Mouse (Mus musculus) liver, embryonic 12.5 days (tissue): ENCODE measurements around the gene Bnipl. TPM values are rescaled to one million over a fixed set of nuclear protein-coding genes. Genes with fewer than 3 reads are reported as not detected.

Experiments used
- ATAC-seq: fragments of 200-750 bp; cut with Nextera tagmentation; 2 replicates; pipeline ENCODE4 v1.8.0; 2017; ENCODE audit warnings: moderate number of reproducible peaks, mild to moderate bottlenecking, moderate library complexity
- H3K27ac ChIP-seq: fragments of 300-500 bp; sonication (generic); 2 replicates; pipeline ENCODE4 v1.5.1; 2016; ENCODE audit warnings: mild to moderate bottlenecking
- H3K27me3 ChIP-seq: fragments of 300-500 bp; sonication (generic); replicated peaks from 2 replicates; pipeline ENCODE4 v1.6.1; 2016; ENCODE audit warnings: mild to moderate bottlenecking, moderate library complexity
- H3K36me3 ChIP-seq: fragments of 300-500 bp; sonication (generic); 2 replicates; pipeline ENCODE4 v1.6.1; 2016; ENCODE audit warnings: mild to moderate bottlenecking, moderate library complexity
- H3K4me1 ChIP-seq: fragments of 300-500 bp; sonication (generic); 2 replicates; pipeline ENCODE4 v1.6.1; 2016
- H3K4me2 ChIP-seq: fragments of 300-500 bp; sonication (generic); 2 replicates; pipeline ENCODE4 v1.6.1; 2016; ENCODE audit warnings: mild to moderate bottlenecking, moderate library complexity
- H3K4me3 ChIP-seq: fragments of 300-500 bp; sonication (generic); 2 replicates; pipeline ENCODE4 v1.5.1; 2016; ENCODE audit warnings: mild to moderate bottlenecking, moderate library complexity
- H3K9ac ChIP-seq: fragments of 300-500 bp; sonication (generic); 2 replicates; pipeline ENCODE4 v1.6.1; 2016; ENCODE audit warnings: mild to moderate bottlenecking, moderate library complexity
- H3K9me3 ChIP-seq: fragments of 300-500 bp; sonication (generic); replicated peaks from 2 replicates; pipeline ENCODE4 v1.6.1; 2016; ENCODE audit warnings: mild to moderate bottlenecking, moderate library complexity
- WGBS: fragments of 180-500 bp; shearing (Covaris S2); methylation state at CpG from one replicate; pipeline ENCODE4 v1.1.7; 2016; ENCODE audit not compliant: insufficient replicate concordance; 5-methylcytosine and 5-hydroxymethylcytosine counted together
- polyA plus RNA-seq: library from polyadenylated mRNA; unstranded; fragments of >200 nt; fragmentation: Nextera tagmentation; extraction: Ambion mirVana; gene quantifications from 2 replicates; pipeline ENCODE4 v1.2.1, GENCODE M21; 2016

Bnipl gene
- polyA plus RNA-seq, 1 experiment from 2014 or later = not detected

- H3K9me3 ChIP-seq = no peaks in the 10 kb centered on the region
- ATAC-seq = no peak
- no peak overlapping the region for H3K4me3 ChIP-seq
- H3K36me3 ChIP-seq = peaks cover 66% of the 10 kb centered on the region
- no peaks in the 10 kb centered on the region for H3K27me3 ChIP-seq
- H3K4me1 ChIP-seq = peaks cover 46% of the 10 kb centered on the region
- 76% methylated on average over 7 of the region's 7 CpGs for WGBS
- H3K27ac ChIP-seq = no peak overlapping the region; the same call in 1 of the 2 replicates
- no peak overlapping the region for H3K9ac ChIP-seq
- no peak overlapping the region for H3K4me2 ChIP-seq
These were observed 18.2 kb downstream of the Bnipl start for GRCm38 (mm10) chr3:95232771-95233170.

- Histone ChIP-seq H3K4me2 (peak within 1 kb of the TSS; percentile 95), H3K9ac (peak within 1 kb of the TSS; percentile 87), H3K36me3 (peaks cover 53% of the 10 kb centered on the region), H3K27ac (peak within 1 kb of the TSS; percentile 86), H3K27me3 (no peaks in the 10 kb centered on the region), H3K4me3 (peak within 1 kb of the TSS; percentile 70), H3K9me3 (no peaks in the 10 kb centered on the region), H3K4me1 (peaks cover 52% of the 10 kb centered on the region)
- ATAC-seq = peak; percentile 19; the same call in 1 of the 2 replicates
- WGBS = 43% methylated on average over 13 of the region's 13 CpGs
These were observed 19.4 kb downstream of the Bnipl start, which contains the start of gene Mllt11 for GRCm38 (mm10) chr3:95231298-95232221. TSS of gene Mllt11 (minus strand) at chr3:95232171.

GRCm38 (mm10) chr3:95230495-95231297 is 20.3 kb downstream of the Bnipl start:
- peak; percentile 31 for ATAC-seq
- Histone ChIP-seq H3K9me3 (no peaks in the 10 kb centered on the region), H3K4me3 (peak overlapping the region; percentile 70), H3K4me2 (peak overlapping the region; percentile 95), H3K9ac (peak overlapping the region; percentile 87), H3K4me1 (peaks cover 58% of the 10 kb centered on the region), H3K27me3 (no peaks in the 10 kb centered on the region), H3K36me3 (peaks cover 49% of the 10 kb centered on the region), H3K27ac (peak overlapping the region; percentile 86)
- WGBS = 21% methylated on average over 8 of the region's 8 CpGs

GRCm38 (mm10) chr3:95229781-95230494 is 21.1 kb downstream of the Bnipl start:
- Histone ChIP-seq H3K4me2 (peak overlapping the region; percentile 95), H3K4me3 (peak overlapping the region; percentile 70), H3K36me3 (peaks cover 49% of the 10 kb centered on the region), H3K9ac (peak overlapping the region; percentile 87), H3K27me3 (no peaks in the 10 kb centered on the region), H3K4me1 (peaks cover 60% of the 10 kb centered on the region), H3K27ac (peak overlapping the region; percentile 86), H3K9me3 (no peaks in the 10 kb centered on the region)
- ATAC-seq = no peak
- under 1% methylated on average over 13 of the region's 13 CpGs for WGBS

- ATAC-seq = peak; percentile 27
- peaks cover 60% of the 10 kb centered on the region for H3K4me1 ChIP-seq
- WGBS = under 1% methylated on average over 43 of the region's 43 CpGs
These were observed 21.9 kb downstream of the Bnipl start for GRCm38 (mm10) chr3:95228894-95229780.

GRCm38 (mm10) chr3:95228148-95228893 is 22.7 kb downstream of the Bnipl start, which contains the start of gene Cdc42se1:
TSS of gene Cdc42se1 (plus strand) at chr3:95228732.
- H3K27me3 ChIP-seq = no peaks in the 10 kb centered on the region
- peak within 1 kb of the TSS; percentile 87 for H3K9ac ChIP-seq
- peak; percentile 90 for ATAC-seq
- WGBS = under 1% methylated on average over 63 of the region's 64 CpGs
- H3K9me3 ChIP-seq = no peaks in the 10 kb centered on the region
- H3K4me1 ChIP-seq = peaks cover 60% of the 10 kb centered on the region
- peak within 1 kb of the TSS; percentile 70 for H3K4me3 ChIP-seq
- H3K4me2 ChIP-seq = peak within 1 kb of the TSS; percentile 95
- H3K36me3 ChIP-seq = peaks cover 47% of the 10 kb centered on the region
- H3K27ac ChIP-seq = peak within 1 kb of the TSS; percentile 86

More at GRCm38 (mm10) chr3:95228894-95229780, 21.9 kb downstream of the Bnipl start:
- H3K9me3 ChIP-seq = no peaks in the 10 kb centered on the region
- no peaks in the 10 kb centered on the region for H3K27me3 ChIP-seq
- H3K9ac ChIP-seq = peak overlapping the region; percentile 87
- peak overlapping the region; percentile 70 for H3K4me3 ChIP-seq
- H3K4me2 ChIP-seq = peak overlapping the region; percentile 95
- H3K36me3 ChIP-seq = peaks cover 47% of the 10 kb centered on the region
- H3K27ac ChIP-seq = peak overlapping the region; percentile 86

GRCm38 (mm10) chr3:95227214-95227613 is 23.8 kb downstream of the Bnipl start:
- Histone ChIP-seq H3K4me2 (peak overlapping the region; percentile 95), H3K27me3 (no peaks in the 10 kb centered on the region), H3K4me3 (peak overlapping the region; percentile 70), H3K27ac (no peak overlapping the region; the same call in 1 of the 2 replicates), H3K9me3 (no peaks in the 10 kb centered on the region), H3K4me1 (peaks cover 49% of the 10 kb centered on the region), H3K36me3 (peaks cover 47% of the 10 kb centered on the region), H3K9ac (peak overlapping the region; percentile 87; the same call in 1 of the 2 replicates)
- ATAC-seq = no peak
- 47% methylated on average over 1 of the region's 1 CpGs for WGBS

- ATAC-seq = no peak
- peaks cover 62% of the 10 kb centered on the region for H3K36me3 ChIP-seq
- H3K27ac ChIP-seq = no peak overlapping the region
- H3K9ac ChIP-seq = no peak overlapping the region
- peaks cover 20% of the 10 kb centered on the region for H3K4me1 ChIP-seq
- no peak overlapping the region for H3K4me3 ChIP-seq
- no peak overlapping the region for H3K4me2 ChIP-seq
- no peaks in the 10 kb centered on the region for H3K27me3 ChIP-seq
- WGBS = 62% methylated on average over 6 of the region's 6 CpGs
- H3K9me3 ChIP-seq = no peaks in the 10 kb centered on the region
These were observed 26.7 kb downstream of the Bnipl start for GRCm38 (mm10) chr3:95224295-95224694.

- H3K4me1 ChIP-seq = peaks cover 28% of the 10 kb centered on the region
- H3K27ac ChIP-seq = 0 out of 2 replicates have a peak overlapping the region, but pooled peaks have one; percentile 6
- no peak overlapping the region for H3K4me2 ChIP-seq
- no peak for ATAC-seq
- no peaks in the 10 kb centered on the region for H3K9me3 ChIP-seq
- peaks cover 66% of the 10 kb centered on the region for H3K36me3 ChIP-seq
- 89% methylated on average over 2 of the region's 2 CpGs for WGBS
- no peak overlapping the region for H3K4me3 ChIP-seq
- H3K27me3 ChIP-seq = no peaks in the 10 kb centered on the region
- no peak overlapping the region for H3K9ac ChIP-seq
These were observed 28.0 kb downstream of the Bnipl start for GRCm38 (mm10) chr3:95223041-95223440.
